In genomic region chr17:56303160-56303846, GRCm38 (mm10) we compare ENCODE assay signal across 8 mouse cellular contexts. TPM values are rescaled to one million over a fixed set of nuclear protein-coding genes. Genes with fewer than 3 reads are reported as not detected.
DNase-seq lines count a peak whose midpoint lies in the region; ATAC-seq and TF ChIP-seq lines count a peak whose summit lies in the region.

Gene Uhrf1 (plus strand): TSS chr17:56303321.

- under 1% methylated on average over 43 of the region's 43 CpGs for WGBS in forebrain, embryonic 15.5 days
- under 1% methylated on average over 43 of the region's 43 CpGs for WGBS in hindbrain, embryonic 12.5 days
- WGBS in limb, embryonic 15.5 days: under 1% methylated on average over 43 of the region's 43 CpGs
- under 1% methylated on average over 43 of the region's 43 CpGs for WGBS in midbrain, embryonic 16.5 days
- WGBS in stomach, postnatal 0 days: under 1% methylated on average over 43 of the region's 43 CpGs

- no peaks in the 10 kb centered on the region for H3K9me3 ChIP-seq in G1E (replicated peaks)
- no peaks in the 10 kb centered on the region for H3K9me3 ChIP-seq in forebrain, embryonic 15.5 days
- H3K9me3 ChIP-seq in hindbrain, embryonic 12.5 days (replicated peaks): no peaks in the 10 kb centered on the region
- no peaks in the 10 kb centered on the region for H3K9me3 ChIP-seq in limb, embryonic 15.5 days
- H3K9me3 ChIP-seq in midbrain, embryonic 16.5 days (replicated peaks; ENCODE audit: control insufficient read depth, low read length, poor library complexity, severe bottlenecking): no peaks in the 10 kb centered on the region
- H3K9me3 ChIP-seq in stomach, postnatal 0 days (ENCODE audit: control insufficient read depth, low read length): no peaks in the 10 kb centered on the region

- ATAC-seq in G1E (ENCODE audit: extremely low read depth, insufficient number of reproducible peaks, low FRiP score, poor library complexity, severe bottlenecking): peak; percentile 89
- peak; percentile 57 for ATAC-seq in forebrain, embryonic 15.5 days (replicated peaks)
- ATAC-seq in hindbrain, embryonic 12.5 days (ENCODE audit: low FRiP score): peak; percentile 50
- ATAC-seq in limb, embryonic 15.5 days (ENCODE audit: insufficient number of reproducible peaks, low FRiP score, low TSS enrichment, low read depth): peak; percentile 66
- ATAC-seq in midbrain, embryonic 16.5 days: peak; percentile 27
- peak; percentile 69 for ATAC-seq in stomach, postnatal 0 days (ENCODE audit: low FRiP score, low TSS enrichment)
- no peak for ATAC-seq in frontal cortex, adult (ENCODE audit: low TSS enrichment)

- peak within 1 kb of the TSS; percentile 95 for H3K4me2 ChIP-seq in forebrain, embryonic 15.5 days (replicated peaks)
- peak within 1 kb of the TSS; percentile 94 for H3K4me2 ChIP-seq in hindbrain, embryonic 12.5 days (replicated peaks)
- peak within 1 kb of the TSS; percentile 99 for H3K4me2 ChIP-seq in limb, embryonic 15.5 days
- peak within 1 kb of the TSS; percentile 92 for H3K4me2 ChIP-seq in midbrain, embryonic 16.5 days (ENCODE audit: low read length)
- peak within 1 kb of the TSS; percentile 97 for H3K4me2 ChIP-seq in stomach, postnatal 0 days (replicated peaks; ENCODE audit: low read depth)

- TF ChIP-seq EP300 in stomach, postnatal 0 days (optimal IDR thresholded peaks at IDR 0.05): no peak

- peak within 1 kb of the TSS; percentile 84 for H3K4me3 ChIP-seq in G1E (ENCODE audit: low read depth, low read length)
- H3K4me3 ChIP-seq in forebrain, embryonic 15.5 days: peak within 1 kb of the TSS; percentile 70
- H3K4me3 ChIP-seq in hindbrain, embryonic 12.5 days: peak within 1 kb of the TSS; percentile 79
- H3K4me3 ChIP-seq in limb, embryonic 15.5 days: peak within 1 kb of the TSS; percentile 70
- peak within 1 kb of the TSS; percentile 77 for H3K4me3 ChIP-seq in midbrain, embryonic 16.5 days (ENCODE audit: low read depth, low read length)
- H3K4me3 ChIP-seq in stomach, postnatal 0 days (ENCODE audit: low read depth, low read length): peak within 1 kb of the TSS; percentile 70

- peak within 1 kb of the TSS; percentile 50 for H3K9ac ChIP-seq in forebrain, embryonic 15.5 days (replicated peaks)
- peak within 1 kb of the TSS; percentile 82 for H3K9ac ChIP-seq in hindbrain, embryonic 12.5 days
- H3K9ac ChIP-seq in limb, embryonic 15.5 days: peak within 1 kb of the TSS; percentile 55
- peak within 1 kb of the TSS; percentile 67 for H3K9ac ChIP-seq in midbrain, embryonic 16.5 days (ENCODE audit: low read depth, low read length)
- peak within 1 kb of the TSS; percentile 70 for H3K9ac ChIP-seq in stomach, postnatal 0 days (ENCODE audit: low read length)

- DNase-seq in G1E (ENCODE audit: low spot score): peak; percentile 99
- peak; percentile 88 for DNase-seq in adrenal gland, postnatal 25 days
- peak; percentile 88 for DNase-seq in stomach, postnatal 0 days (ENCODE audit: low spot score)

- H3K4me1 ChIP-seq in G1E (ENCODE audit: insufficient read depth, low read depth, low read length): peaks cover 63% of the 10 kb centered on the region
- H3K4me1 ChIP-seq in forebrain, embryonic 15.5 days: peaks cover 29% of the 10 kb centered on the region
- peaks cover 38% of the 10 kb centered on the region for H3K4me1 ChIP-seq in hindbrain, embryonic 12.5 days
- H3K4me1 ChIP-seq in limb, embryonic 15.5 days: peaks cover 51% of the 10 kb centered on the region
- peaks cover 8% of the 10 kb centered on the region; the same call in 1 of the 2 replicates for H3K4me1 ChIP-seq in midbrain, embryonic 16.5 days (ENCODE audit: control insufficient read depth, insufficient read depth, low read length)
- peaks cover 5% of the 10 kb centered on the region; the same call in 1 of the 2 replicates for H3K4me1 ChIP-seq in stomach, postnatal 0 days (replicated peaks; ENCODE audit: control insufficient read depth, insufficient read depth)

- TF ChIP-seq CTCF in G1E (IDR thresholded peaks at IDR 0.05; ENCODE audit: low read depth, low read length): no peak
- no peak for TF ChIP-seq CTCF in stomach, postnatal 0 days (IDR thresholded peaks at IDR 0.05; ENCODE audit: low read depth)

- peaks cover 39% of the 10 kb centered on the region for H3K36me3 ChIP-seq in G1E (replicated peaks)
- H3K36me3 ChIP-seq in forebrain, embryonic 15.5 days: no peaks in the 10 kb centered on the region
- peaks cover 7% of the 10 kb centered on the region for H3K36me3 ChIP-seq in hindbrain, embryonic 12.5 days
- peaks cover 28% of the 10 kb centered on the region for H3K36me3 ChIP-seq in limb, embryonic 15.5 days
- no peaks in the 10 kb centered on the region for H3K36me3 ChIP-seq in midbrain, embryonic 16.5 days (ENCODE audit: control insufficient read depth, insufficient read depth, low read length)
- no peaks in the 10 kb centered on the region for H3K36me3 ChIP-seq in stomach, postnatal 0 days (ENCODE audit: control insufficient read depth, insufficient read depth, low read length)

- peak within 1 kb of the TSS; percentile 65 for H3K27ac ChIP-seq in forebrain, embryonic 15.5 days (replicated peaks)
- H3K27ac ChIP-seq in hindbrain, embryonic 12.5 days: peak within 1 kb of the TSS; percentile 75
- H3K27ac ChIP-seq in limb, embryonic 15.5 days: peak within 1 kb of the TSS; percentile 86
- H3K27ac ChIP-seq in midbrain, embryonic 16.5 days (ENCODE audit: low read length): no peak within 1 kb of the TSS
- H3K27ac ChIP-seq in stomach, postnatal 0 days (replicated peaks): peak within 1 kb of the TSS; percentile 83

- H3K27me3 ChIP-seq in G1E (ENCODE audit: insufficient read depth, low read length): peaks cover 16% of the 10 kb centered on the region
- H3K27me3 ChIP-seq in forebrain, embryonic 15.5 days: no peaks in the 10 kb centered on the region
- no peaks in the 10 kb centered on the region for H3K27me3 ChIP-seq in hindbrain, embryonic 12.5 days
- H3K27me3 ChIP-seq in limb, embryonic 15.5 days: no peaks in the 10 kb centered on the region
- H3K27me3 ChIP-seq in midbrain, embryonic 16.5 days (ENCODE audit: control insufficient read depth, insufficient read depth, low read depth, low read length): no peaks in the 10 kb centered on the region
- H3K27me3 ChIP-seq in stomach, postnatal 0 days (ENCODE audit: control insufficient read depth, insufficient read depth, low read length): no peaks in the 10 kb centered on the region

RNA-seq across cellular contexts. Expression of gene Uhrf1, which starts in this region (rescaled TPM):
- total RNA-seq in G1E (2014; fragmentation: Nextera tagmentation) (108 and 118 TPM in 2 replicates), G1E (2017) (173 and 186 TPM in 2 replicates)
- polyA plus RNA-seq in G1E (2012): 193 and 196 TPM in 2 replicates
- 14.1 and 14.8 TPM in 2 replicates for total RNA-seq in adrenal gland, postnatal 25 days (2021)
- polyA plus RNA-seq in forebrain, embryonic 15.5 days (2015; fragmentation: Nextera tagmentation; extraction: Ambion mirVana): 55.6 and 65.1 TPM in 2 replicates
- polyA plus RNA-seq in hindbrain, embryonic 12.5 days (2016; fragmentation: Nextera tagmentation; extraction: Ambion mirVana): 95.7 and 99.9 TPM in 2 replicates
- 107 and 108 TPM in 2 replicates for polyA plus RNA-seq in limb, embryonic 15.5 days (2015; fragmentation: Nextera tagmentation; extraction: Ambion mirVana)
- 11.6 and 15.6 TPM in 2 replicates for polyA plus RNA-seq in midbrain, embryonic 16.5 days (2015; fragmentation: Nextera tagmentation; extraction: Ambion mirVana)
- 18.4 and 19.5 TPM in 2 replicates for polyA plus RNA-seq in stomach, postnatal 0 days (2015; fragmentation: Nextera tagmentation; extraction: Ambion mirVana)
